Mouse (Mus musculus): ENCODE measurements around the gene Plekhg5.

Plekhg5 gene

GRCm38 (mm10) chr4:152097911-152098799 lies 25.9 kb downstream of the Plekhg5 start:
- peak; percentile 58 for DNase-seq

GRCm38 (mm10) chr4:152100541-152100940 lies 28.2 kb downstream of the Plekhg5 start:
- no peak for DNase-seq

GRCm38 (mm10) chr4:152101081-152101653 lies 28.9 kb downstream of the Plekhg5 start:
- DNase-seq = peak; percentile 32

GRCm38 (mm10) chr4:152101921-152102320 lies 29.6 kb downstream of the Plekhg5 start:
- DNase-seq = no peak

- DNase-seq = peak; percentile 91
Measured at GRCm38 (mm10) chr4:152103025-152103424, 30.7 kb downstream of the Plekhg5 start.

GRCm38 (mm10) chr4:152106746-152107145 lies 34.4 kb downstream of the Plekhg5 start:
- DNase-seq = peak; percentile 52

GRCm38 (mm10) chr4:152107493-152107892 lies 35.2 kb downstream of the Plekhg5 start:
- DNase-seq = peak; percentile 91

GRCm38 (mm10) chr4:152107971-152108509 lies 35.7 kb downstream of the Plekhg5 start:
- DNase-seq = peak; percentile 92

- DNase-seq = no peak
Measured at GRCm38 (mm10) chr4:152108673-152109072, 36.4 kb downstream of the Plekhg5 start.

- DNase-seq = no peak
Measured at GRCm38 (mm10) chr4:152109509-152109908, 37.2 kb downstream of the Plekhg5 start.

GRCm38 (mm10) chr4:152110689-152111088 lies 38.4 kb downstream of the Plekhg5 start:
- DNase-seq = no peak

GRCm38 (mm10) chr4:152112329-152112728 lies 40.0 kb downstream of the Plekhg5 start:
- no peak for DNase-seq

GRCm38 (mm10) chr4:152114080-152114479 lies 41.8 kb downstream of the Plekhg5 start:
- DNase-seq = no peak

GRCm38 (mm10) chr4:152115921-152116612 lies 43.8 kb downstream of the Plekhg5 start, which contains the start of gene Tnfrsf25:
Gene Tnfrsf25 (plus strand): TSS chr4:152115934.
- peak; percentile 42 for DNase-seq

- DNase-seq = no peak
Measured at GRCm38 (mm10) chr4:152117538-152117937, 45.2 kb downstream of the Plekhg5 start.

GRCm38 (mm10) chr4:152119396-152120292 lies 47.3 kb downstream of the Plekhg5 start:
- peak; percentile 80 for DNase-seq

- DNase-seq = no peak
Measured at GRCm38 (mm10) chr4:152120311-152121182, 48.2 kb downstream of the Plekhg5 start.

- no peak for DNase-seq
Measured at GRCm38 (mm10) chr4:152121183-152121505, 48.8 kb downstream of the Plekhg5 start.

- no peak for DNase-seq
Measured at GRCm38 (mm10) chr4:152124361-152124961, 52.2 kb downstream of the Plekhg5 start.

GRCm38 (mm10) chr4:152125161-152126025 lies 53.1 kb downstream of the Plekhg5 start:
- DNase-seq = peak; percentile 56
